Mouse (Mus musculus) forebrain, postnatal 0 days (tissue): ENCODE measurements around the gene Ubash3a. TPM values are rescaled to one million over a fixed set of nuclear protein-coding genes. Genes with fewer than 3 reads are reported as not detected.

Experiments used
- ATAC-seq: fragments of 200-750 bp; cut with Nextera tagmentation; 2 replicates; pipeline ENCODE4 v1.8.0; 2017; ENCODE audit warnings: mild to moderate bottlenecking, moderate library complexity
- DNase-seq: peaks from one replicate; pipeline ENCODE4 v3.0.0-alpha.2; 2015
- H3K27ac ChIP-seq: fragments of 300-500 bp; sonication (generic); 2 replicates; pipeline ENCODE4 v1.5.1; 2014; ENCODE audit warnings: low read depth, mild to moderate bottlenecking, antibody characterized with exemption, low read length, moderate library complexity, mixed read lengths
- H3K27me3 ChIP-seq: fragments of 300-500 bp; sonication (generic); 2 replicates; pipeline ENCODE4 v1.6.1; 2014; ENCODE audit warnings: mild to moderate bottlenecking, low read length, mixed read lengths; ENCODE audit not compliant: insufficient read depth
- H3K36me3 ChIP-seq: fragments of 300-500 bp; sonication (generic); 2 replicates; pipeline ENCODE4 v1.6.1; 2014; ENCODE audit warnings: mild to moderate bottlenecking, moderate library complexity; ENCODE audit not compliant: insufficient read depth
- H3K4me1 ChIP-seq: fragments of 300-500 bp; sonication (generic); 2 replicates; pipeline ENCODE4 v1.6.1; 2014; ENCODE audit warnings: antibody characterized with exemption; ENCODE audit not compliant: insufficient read depth
- H3K4me2 ChIP-seq: fragments of 300-500 bp; sonication (generic); 2 replicates; pipeline ENCODE4 v1.6.1; 2014; ENCODE audit warnings: low read depth, mild to moderate bottlenecking, moderate library complexity
- H3K4me3 ChIP-seq: fragments of 300-500 bp; sonication (generic); 2 replicates; pipeline ENCODE4 v1.5.1; 2014; ENCODE audit warnings: low read depth, low read length, mixed read lengths
- H3K9ac ChIP-seq: fragments of 300-500 bp; sonication (generic); 2 replicates; pipeline ENCODE4 v1.6.1; 2014; ENCODE audit warnings: mild to moderate bottlenecking
- H3K9me3 ChIP-seq: fragments of 300-500 bp; sonication (generic); 2 replicates; pipeline ENCODE4 v1.6.1; 2016; ENCODE audit warnings: low read length
- CTCF ChIP-seq: sonication (generic); IDR thresholded peaks from 2 replicates; pipeline ENCODE4 v1.5.1; 2016; ENCODE audit warnings: antibody characterized with exemption, control low read depth, low read depth
- WGBS: fragments of 180-500 bp; shearing (Covaris S2); extraction: QIAGEN DNeasy Blood & Tissue Kit; methylation state at CpG from one replicate; pipeline ENCODE4 v1.1.7; 2014; 5-methylcytosine and 5-hydroxymethylcytosine counted together
- polyA plus RNA-seq: library from polyadenylated mRNA; unstranded; fragments of >200 nt; fragmentation: Nextera tagmentation; extraction: Ambion mirVana; gene quantifications from 2 replicates; pipeline ENCODE4 v1.2.1, GENCODE M21; 2015
- total RNA-seq: library from RNA; depleted of rRNA; stranded (reverse); fragments of >200 nt; gene quantifications from 2 replicates; pipeline ENCODE4 v1.2.3, GENCODE M21; 2014

Ubash3a gene
- total and polyA plus RNA-seq, 2 experiments from 2014 or later = 0.14 TPM; not detected in 1

DNA sequence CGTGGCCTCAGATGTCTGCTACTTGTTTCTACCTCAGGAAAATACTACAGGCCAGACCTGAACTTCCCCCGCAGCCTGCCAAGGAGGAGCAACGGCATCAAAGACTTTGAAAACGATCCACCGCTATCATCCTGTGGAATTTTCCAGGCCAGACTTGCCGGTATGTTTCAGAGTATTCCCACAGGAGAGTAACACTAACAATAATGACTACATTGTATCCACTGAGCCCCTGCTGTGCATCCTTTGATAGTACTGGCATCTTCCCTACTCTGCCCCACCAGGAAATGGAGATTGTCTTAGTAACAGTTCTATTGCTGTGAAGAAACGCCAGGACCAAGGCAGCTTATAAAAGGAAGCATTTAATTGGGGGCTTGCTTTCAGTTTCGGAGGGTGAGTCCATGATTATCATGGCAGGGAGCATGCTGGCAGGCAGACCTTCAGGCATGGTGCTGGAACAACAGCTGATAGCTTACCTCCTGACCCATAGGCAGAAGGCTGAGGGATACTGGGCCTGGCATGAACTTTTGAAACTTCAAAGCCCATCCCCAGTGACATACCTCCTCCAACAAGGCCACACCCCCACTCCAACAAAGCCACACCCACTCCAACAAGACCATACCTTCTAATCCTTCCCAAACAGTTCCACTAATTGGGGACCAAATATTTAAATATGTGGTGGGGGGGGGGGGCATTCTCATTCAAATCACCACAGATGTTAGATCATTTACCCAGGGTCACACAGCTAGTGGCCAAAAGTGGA is 24.8 kb downstream of the Ubash3a start:
- DNase-seq (no peak), ATAC-seq (no peak)
- H3K4me3 ChIP-seq = no peak overlapping the region
- no peaks in the 10 kb centered on the region for H3K27me3 ChIP-seq
- H3K4me1 ChIP-seq = no peaks in the 10 kb centered on the region
- TF ChIP-seq CTCF = no peak
- no peak overlapping the region for H3K27ac ChIP-seq
- 32% methylated on average over 8 of the region's 8 CpGs for WGBS
- H3K9ac ChIP-seq = no peak overlapping the region
- H3K4me2 ChIP-seq = no peak overlapping the region
- no peaks in the 10 kb centered on the region for H3K9me3 ChIP-seq
- H3K36me3 ChIP-seq = no peaks in the 10 kb centered on the region

DNA sequence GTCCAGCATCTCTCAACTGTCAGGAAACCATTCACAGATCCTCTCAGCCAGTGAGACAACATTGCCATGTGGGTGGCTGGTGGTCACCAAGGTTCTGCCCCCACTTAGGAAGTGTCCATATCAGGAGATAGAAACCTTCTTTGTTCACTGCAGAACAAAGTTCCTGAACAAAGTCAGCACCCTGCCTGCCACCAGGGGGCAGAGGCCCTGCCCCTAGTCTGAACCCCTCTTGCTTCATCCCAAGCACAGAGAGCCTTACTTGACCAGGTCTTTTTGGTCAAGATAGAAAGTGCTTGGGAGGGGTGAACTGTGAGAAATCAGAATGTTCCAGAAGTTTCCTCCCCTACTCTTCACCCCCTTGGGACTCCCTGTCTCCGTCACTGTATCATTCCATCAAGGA is 28.2 kb downstream of the Ubash3a start:
- DNase-seq = no peak
- H3K36me3 ChIP-seq = no peaks in the 10 kb centered on the region
- 96% methylated on average over 1 of the region's 1 CpGs for WGBS
- H3K9ac ChIP-seq = no peak overlapping the region
- H3K4me3 ChIP-seq = no peak overlapping the region
- no peaks in the 10 kb centered on the region for H3K27me3 ChIP-seq
- ATAC-seq = no peak
- H3K4me1 ChIP-seq = no peaks in the 10 kb centered on the region
- no peaks in the 10 kb centered on the region for H3K9me3 ChIP-seq
- no peak overlapping the region for H3K4me2 ChIP-seq
- TF ChIP-seq CTCF = no peak
- H3K27ac ChIP-seq = no peak overlapping the region

- H3K4me1 ChIP-seq = no peaks in the 10 kb centered on the region
- no peak for DNase-seq
- no peaks in the 10 kb centered on the region for H3K9me3 ChIP-seq
- WGBS = 81% methylated on average over 7 of the region's 7 CpGs
- no peak for TF ChIP-seq CTCF
- no peaks in the 10 kb centered on the region for H3K36me3 ChIP-seq
- no peak overlapping the region for H3K27ac ChIP-seq
- no peak overlapping the region for H3K4me2 ChIP-seq
- H3K9ac ChIP-seq = no peak overlapping the region
- no peak overlapping the region for H3K4me3 ChIP-seq
- ATAC-seq = no peak
- H3K27me3 ChIP-seq = no peaks in the 10 kb centered on the region
Observed at GRCm38 (mm10) chr17:31238234-31239020, 30.8 kb downstream of the Ubash3a start.

DNA sequence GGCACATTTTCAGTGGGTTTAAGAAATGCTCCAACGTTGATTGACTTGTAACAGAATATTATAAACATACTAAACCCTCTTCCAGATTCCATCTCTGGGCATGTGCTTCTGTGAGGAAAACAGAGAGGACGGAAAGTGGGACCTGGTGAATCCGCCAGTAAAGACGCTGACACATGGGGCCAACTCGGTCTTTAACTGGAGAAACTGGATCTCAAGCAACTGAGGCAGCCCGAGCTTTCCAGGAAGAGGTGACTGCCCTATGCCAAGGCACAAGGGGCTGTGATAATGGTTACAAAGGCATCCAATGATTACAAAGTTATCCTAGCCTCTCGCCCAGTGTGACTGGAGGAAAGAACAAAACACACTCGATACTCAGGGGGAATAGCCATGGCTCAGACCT is 33.5 kb downstream of the Ubash3a start:
- H3K9ac ChIP-seq = no peak overlapping the region
- H3K9me3 ChIP-seq = no peaks in the 10 kb centered on the region
- ATAC-seq (no peak), DNase-seq (no peak)
- H3K4me2 ChIP-seq = no peak overlapping the region
- 80% methylated on average over 8 of the region's 8 CpGs for WGBS
- H3K4me1 ChIP-seq = no peaks in the 10 kb centered on the region
- TF ChIP-seq CTCF = no peak
- no peaks in the 10 kb centered on the region for H3K36me3 ChIP-seq
- no peaks in the 10 kb centered on the region for H3K27me3 ChIP-seq
- no peak overlapping the region for H3K27ac ChIP-seq
- H3K4me3 ChIP-seq = no peak overlapping the region

GRCm38 (mm10) chr17:31242764-31243163 is 35.1 kb downstream of the Ubash3a start:
- Histone ChIP-seq H3K9me3 (no peaks in the 10 kb centered on the region), H3K4me2 (no peak overlapping the region), H3K9ac (no peak overlapping the region), H3K27me3 (no peaks in the 10 kb centered on the region), H3K27ac (no peak overlapping the region), H3K4me3 (no peak overlapping the region), H3K36me3 (no peaks in the 10 kb centered on the region), H3K4me1 (no peaks in the 10 kb centered on the region)
- 0% methylated on average over 1 of the region's 1 CpGs for WGBS
- peak; percentile 36; the same call in 1 of the 2 replicates for TF ChIP-seq CTCF
- ATAC-seq (no peak), DNase-seq (no peak)

- Histone ChIP-seq H3K4me2 (no peak overlapping the region), H3K4me1 (no peaks in the 10 kb centered on the region), H3K9ac (no peak overlapping the region), H3K36me3 (no peaks in the 10 kb centered on the region), H3K9me3 (no peaks in the 10 kb centered on the region), H3K27me3 (no peaks in the 10 kb centered on the region), H3K27ac (no peak overlapping the region), H3K4me3 (no peak overlapping the region)
- no peak for ATAC-seq
- 84% methylated on average over 5 of the region's 5 CpGs for WGBS
- no peak for TF ChIP-seq CTCF
- DNase-seq = no peak
Observed at GRCm38 (mm10) chr17:31245321-31245720, 37.6 kb downstream of the Ubash3a start.

GRCm38 (mm10) chr17:31247144-31247543 is 39.5 kb downstream of the Ubash3a start:
- H3K4me3 ChIP-seq = no peak overlapping the region
- H3K27ac ChIP-seq = no peak overlapping the region
- H3K9me3 ChIP-seq = no peaks in the 10 kb centered on the region
- no peaks in the 10 kb centered on the region for H3K4me1 ChIP-seq
- 47% methylated on average over 5 of the region's 5 CpGs for WGBS
- no peaks in the 10 kb centered on the region for H3K27me3 ChIP-seq
- no peak for ATAC-seq
- H3K9ac ChIP-seq = no peak overlapping the region
- no peak overlapping the region for H3K4me2 ChIP-seq
- DNase-seq = no peak
- no peaks in the 10 kb centered on the region for H3K36me3 ChIP-seq
- no peak for TF ChIP-seq CTCF
